Mouse (Mus musculus) kidney, embryonic 14.5 days (tissue): ENCODE data around the gene Nat9. TPM values are rescaled to one million over a fixed set of nuclear protein-coding genes. Genes with fewer than 3 reads are reported as not detected.
A peak's percentile ranks its signal among the peaks of the same experiment; 100 is the strongest.

Experiments used
- ATAC-seq: fragments of 200-750 bp; cut with Nextera tagmentation; 2 replicates; pipeline ENCODE4 v1.8.0; 2017; ENCODE audit warnings: moderate number of reproducible peaks, mild to moderate bottlenecking, moderate TSS enrichment, moderate library complexity; ENCODE audit not compliant: low FRiP score, low TSS enrichment
- H3K27ac ChIP-seq: fragments of 300-500 bp; sonication (generic); 2 replicates; pipeline ENCODE4 v1.5.1; 2014; ENCODE audit warnings: low read depth, mild to moderate bottlenecking, low read length, moderate library complexity, mixed read lengths
- H3K27me3 ChIP-seq: fragments of 300-500 bp; sonication (generic); 2 replicates; pipeline ENCODE4 v1.6.1; 2014; ENCODE audit warnings: mild to moderate bottlenecking, low read length; ENCODE audit not compliant: control insufficient read depth, insufficient read depth
- H3K36me3 ChIP-seq: fragments of 300-500 bp; sonication (generic); 2 replicates; pipeline ENCODE4 v1.6.1; 2014; ENCODE audit warnings: low read length, mixed read lengths; ENCODE audit not compliant: control insufficient read depth, insufficient read depth
- H3K4me1 ChIP-seq: fragments of 300-500 bp; sonication (generic); 2 replicates; pipeline ENCODE4 v1.6.1; 2014; ENCODE audit warnings: low read length, mixed read lengths; ENCODE audit not compliant: control insufficient read depth, insufficient read depth
- H3K4me2 ChIP-seq: fragments of 300-500 bp; sonication (generic); replicated peaks from 2 replicates; pipeline ENCODE4 v1.6.1; 2014; ENCODE audit warnings: low read depth, mild to moderate bottlenecking, low read length
- H3K4me3 ChIP-seq: fragments of 300-500 bp; sonication (generic); 2 replicates; pipeline ENCODE4 v1.5.1; 2014; ENCODE audit warnings: mild to moderate bottlenecking, low read length
- H3K9ac ChIP-seq: fragments of 300-500 bp; sonication (generic); 2 replicates; pipeline ENCODE4 v1.6.1; 2014; ENCODE audit warnings: low read depth, mild to moderate bottlenecking, low read length, moderate library complexity
- H3K9me3 ChIP-seq: fragments of 300-500 bp; sonication (generic); 2 replicates; pipeline ENCODE4 v1.6.1; 2016; ENCODE audit warnings: low read length; ENCODE audit not compliant: control insufficient read depth
- WGBS: fragments of 180-500 bp; shearing (Covaris S2); extraction: QIAGEN DNeasy Blood & Tissue Kit; methylation state at CpG from one replicate; pipeline ENCODE4 v1.1.7; 2014; 5-methylcytosine and 5-hydroxymethylcytosine counted together
- polyA plus RNA-seq: library from polyadenylated mRNA; unstranded; fragments of >200 nt; fragmentation: Nextera tagmentation; extraction: Ambion mirVana; gene quantifications from 2 replicates; pipeline ENCODE4 v1.2.1, GENCODE M21; 2014

Gene Nat9
- polyA plus RNA-seq, 1 experiment from 2014 or later, result 18.2 TPM

DNA sequence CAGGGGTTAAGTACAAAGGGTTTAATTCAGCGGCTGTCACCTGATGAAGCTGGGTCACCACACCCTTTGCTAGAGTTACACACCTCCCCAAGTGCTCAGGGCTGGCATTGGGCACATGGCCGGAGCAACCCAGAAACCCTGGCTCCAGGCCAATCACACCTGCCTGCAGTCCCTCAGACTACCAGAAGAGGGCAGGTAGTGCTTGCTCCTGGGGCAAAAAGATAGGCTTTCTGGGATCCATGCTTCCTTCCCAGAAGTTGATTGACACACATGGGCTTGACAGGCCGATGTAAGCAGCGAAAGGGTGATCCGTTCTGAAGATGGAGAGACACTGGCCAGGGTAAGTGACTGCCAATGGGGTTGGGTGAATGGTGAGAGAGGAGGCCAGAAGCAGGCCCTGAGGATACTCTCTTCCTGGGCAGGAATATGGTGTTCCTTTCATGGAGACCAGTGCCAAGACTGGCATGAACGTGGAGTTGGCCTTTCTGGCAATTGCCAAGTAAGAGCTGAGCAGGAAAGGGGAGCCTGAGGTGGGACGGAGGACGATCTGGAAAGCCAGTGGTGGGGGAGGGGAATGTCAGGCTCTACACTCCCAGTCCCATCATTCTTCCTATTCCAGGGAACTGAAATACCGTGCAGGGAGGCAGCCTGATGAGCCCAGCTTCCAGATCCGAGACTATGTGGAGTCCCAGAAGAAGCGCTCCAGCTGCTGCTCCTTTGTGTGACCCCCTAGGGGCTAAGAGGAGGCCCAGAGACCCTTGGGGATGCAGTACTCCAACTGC is 27.5 kb downstream of the Nat9 start:
- no peak for ATAC-seq
- Histone ChIP-seq H3K4me3 (no peak overlapping the region), H3K36me3 (no peaks in the 10 kb centered on the region), H3K4me1 (peaks cover 21% of the 10 kb centered on the region; the same call in 1 of the 2 replicates), H3K9ac (no peak overlapping the region), H3K9me3 (no peaks in the 10 kb centered on the region), H3K4me2 (no peak overlapping the region), H3K27me3 (peaks cover 3% of the 10 kb centered on the region; the same call in 1 of the 2 replicates), H3K27ac (no peak overlapping the region)
- WGBS, result 55% methylated on average over 11 of the region's 11 CpGs

DNA sequence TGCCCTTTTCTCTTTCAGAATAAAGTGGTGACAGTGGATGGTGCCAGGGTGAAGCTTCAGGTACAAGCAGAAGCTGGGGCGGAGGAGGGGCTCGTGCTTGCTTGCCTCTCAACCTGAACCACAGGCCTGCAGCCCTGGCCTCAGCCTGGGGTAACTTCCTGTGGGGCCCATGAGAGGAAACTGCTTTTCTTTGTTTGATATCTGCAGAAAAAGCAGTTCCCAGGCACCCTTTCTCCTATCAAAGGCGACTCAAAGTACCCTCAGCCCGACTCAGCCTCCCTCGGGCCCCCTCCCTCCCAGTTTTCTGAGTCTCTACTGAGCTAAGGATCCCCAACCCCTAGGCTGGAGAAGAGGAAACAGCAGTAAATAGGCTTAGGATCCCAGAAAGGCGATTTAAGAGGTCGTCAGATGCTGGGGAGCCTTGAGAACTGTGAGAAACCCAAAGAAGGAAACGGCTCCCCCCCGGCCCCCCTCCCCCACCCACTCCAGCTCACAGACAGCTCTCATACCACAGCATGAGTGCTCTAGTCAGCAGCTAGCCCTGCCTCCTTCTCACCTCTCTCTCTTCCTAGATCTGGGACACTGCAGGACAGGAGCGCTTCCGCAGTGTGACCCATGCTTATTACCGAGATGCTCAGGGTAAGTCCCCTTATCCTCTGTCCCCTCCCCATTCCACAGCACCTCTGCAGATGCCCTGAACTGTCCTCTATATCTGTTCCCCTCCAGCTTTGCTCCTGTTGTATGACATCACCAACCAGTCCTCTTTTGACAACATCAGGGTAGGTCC is 29.5 kb downstream of the Nat9 start:
- Histone ChIP-seq H3K27me3 (peaks cover 9% of the 10 kb centered on the region), H3K4me1 (peaks cover 15% of the 10 kb centered on the region; the same call in 1 of the 2 replicates), H3K9me3 (no peaks in the 10 kb centered on the region), H3K36me3 (no peaks in the 10 kb centered on the region), H3K27ac (no peak overlapping the region), H3K4me3 (no peak overlapping the region), H3K4me2 (no peak overlapping the region), H3K9ac (no peak overlapping the region)
- WGBS, result 21% methylated on average over 12 of the region's 12 CpGs
- no peak for ATAC-seq

DNA sequence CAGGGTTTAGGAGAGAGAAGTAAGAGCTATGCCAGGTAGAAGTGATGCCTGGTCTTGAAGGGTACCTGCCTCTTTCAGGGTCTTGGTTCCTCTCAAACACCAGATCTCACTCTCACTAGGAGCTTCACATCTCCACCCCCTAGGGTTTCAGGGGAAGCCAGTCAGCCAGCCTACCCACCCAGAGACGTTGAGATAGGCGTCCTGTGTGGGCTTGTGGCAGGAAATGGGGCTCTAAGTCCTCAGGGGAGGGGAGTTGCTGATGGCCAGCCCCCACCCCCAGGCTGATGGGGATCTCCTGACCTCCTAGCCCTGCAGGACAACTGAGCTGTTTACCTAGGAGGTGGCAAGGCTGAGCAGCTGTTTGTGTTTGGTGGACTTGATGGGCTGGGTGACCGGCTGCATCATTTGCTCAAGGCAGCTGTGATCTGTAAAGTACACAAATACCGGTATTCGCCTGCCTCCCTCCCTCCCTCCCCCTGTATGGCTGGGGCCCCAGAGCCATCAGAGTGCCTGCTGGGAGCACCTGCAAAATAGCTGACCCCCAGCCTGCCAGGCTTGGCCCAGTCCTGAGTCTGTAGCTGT is 32.5 kb downstream of the Nat9 start:
- ATAC-seq, result no peak
- Histone ChIP-seq H3K9me3 (no peaks in the 10 kb centered on the region), H3K9ac (no peak overlapping the region; the same call in 1 of the 2 replicates), H3K36me3 (no peaks in the 10 kb centered on the region), H3K4me1 (peaks cover 9% of the 10 kb centered on the region; the same call in 1 of the 2 replicates), H3K27me3 (peaks cover 9% of the 10 kb centered on the region), H3K27ac (no peak overlapping the region), H3K4me3 (no peak overlapping the region), H3K4me2 (no peak overlapping the region)
- 0% methylated on average over 5 of the region's 5 CpGs for WGBS

DNA sequence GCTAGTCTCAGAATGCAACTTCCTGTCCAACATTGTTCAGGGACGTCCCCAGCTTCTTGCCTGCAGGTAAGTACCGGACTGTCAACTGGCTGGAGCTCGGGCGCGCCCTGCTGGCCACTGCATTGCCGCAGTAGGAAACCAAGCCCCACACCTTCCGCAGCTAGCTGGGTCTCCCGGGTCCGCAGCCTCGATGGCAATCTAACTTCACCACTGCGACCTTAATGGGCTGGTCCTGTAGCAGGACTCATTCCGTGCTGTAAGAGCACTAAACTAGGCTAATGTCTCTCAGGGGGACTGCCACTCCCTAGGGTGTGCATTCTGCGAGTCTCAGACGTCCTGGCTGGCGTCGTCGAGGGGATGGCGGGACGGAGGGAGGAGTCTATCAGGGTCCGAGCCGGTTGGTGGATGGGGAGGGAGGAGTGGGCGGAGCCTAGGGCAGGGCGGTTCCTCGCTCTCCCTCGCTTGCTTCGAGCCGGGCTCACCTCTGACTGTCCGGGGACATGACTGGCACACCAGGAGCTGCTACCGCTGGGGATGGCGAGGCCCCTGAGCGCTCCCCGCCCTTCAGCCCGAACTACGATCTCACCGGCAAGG is 33.9 kb downstream of the Nat9 start:
- Histone ChIP-seq H3K4me2 (peak overlapping the region; percentile 43), H3K36me3 (no peaks in the 10 kb centered on the region), H3K9ac (no peak overlapping the region), H3K27me3 (peaks cover 9% of the 10 kb centered on the region), H3K27ac (no peak overlapping the region), H3K9me3 (peaks cover 2% of the 10 kb centered on the region; the same call in 1 of the 2 replicates), H3K4me3 (peak overlapping the region; percentile 28), H3K4me1 (peaks cover 9% of the 10 kb centered on the region; the same call in 1 of the 2 replicates)
- peak; percentile 72 for ATAC-seq
- 1% methylated on average over 35 of the region's 35 CpGs for WGBS

DNA sequence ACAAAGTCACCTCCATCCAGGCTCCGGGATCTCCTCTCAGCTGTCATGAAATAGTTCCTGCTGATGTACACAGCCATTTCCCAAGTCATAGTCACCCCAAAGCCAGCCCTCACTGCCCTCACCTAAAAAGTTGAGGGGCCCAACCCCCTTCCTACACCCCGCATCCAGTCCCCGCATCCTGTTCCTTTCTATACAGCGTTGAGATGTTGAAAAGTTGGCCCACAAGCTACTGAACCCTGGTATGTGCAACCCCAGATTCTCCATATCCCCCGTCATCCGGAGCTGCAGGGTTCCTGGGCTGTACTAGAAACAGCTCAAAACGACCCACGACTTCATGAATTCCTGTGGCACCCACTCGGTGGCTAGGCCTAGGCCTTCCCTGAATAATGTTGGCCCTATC is 34.6 kb downstream of the Nat9 start:
- Histone ChIP-seq H3K9ac (no peak overlapping the region), H3K36me3 (no peaks in the 10 kb centered on the region), H3K4me3 (no peak overlapping the region), H3K9me3 (peaks cover 2% of the 10 kb centered on the region; the same call in 1 of the 2 replicates), H3K27me3 (peaks cover 9% of the 10 kb centered on the region), H3K27ac (no peak overlapping the region), H3K4me2 (no peak overlapping the region), H3K4me1 (peaks cover 3% of the 10 kb centered on the region; the same call in 1 of the 2 replicates)
- WGBS, result 75% methylated on average over 9 of the region's 9 CpGs
- no peak for ATAC-seq

DNA sequence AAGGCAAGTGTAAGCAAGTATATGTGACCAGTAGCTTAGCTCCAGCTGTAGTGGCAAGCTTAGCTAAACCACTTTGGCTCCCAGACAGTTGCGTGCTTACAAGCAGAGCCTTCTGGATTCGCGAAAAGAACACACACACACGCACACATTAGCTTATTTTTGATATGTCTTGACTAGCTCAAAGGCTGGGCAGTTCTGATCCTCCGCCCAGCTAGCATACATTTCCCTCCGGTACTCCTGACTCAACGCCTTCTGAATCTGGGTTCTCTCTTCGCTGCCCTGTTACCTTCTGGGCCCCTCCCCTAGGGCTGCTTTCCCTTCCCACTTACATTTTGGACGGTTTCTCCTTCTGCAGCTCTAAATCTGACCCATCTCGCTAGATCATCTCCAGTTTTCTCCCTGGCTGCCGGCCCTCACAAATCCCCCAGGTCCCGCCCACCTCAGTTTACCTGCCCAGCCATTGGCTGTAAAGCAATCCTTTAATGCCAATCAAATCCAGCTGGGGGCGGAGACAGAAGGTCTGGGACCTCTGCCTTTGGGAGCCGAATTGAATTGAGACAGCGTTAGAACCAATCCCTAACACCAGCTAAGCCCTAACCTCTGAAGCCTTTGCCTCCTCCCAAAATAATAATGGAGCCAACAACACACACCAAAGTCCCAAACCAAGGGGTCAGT is 35.8 kb downstream of the Nat9 start:
- Histone ChIP-seq H3K9ac (0 out of 2 replicates have a peak overlapping the region, but pooled peaks have one; percentile 14), H3K9me3 (peaks cover 2% of the 10 kb centered on the region; the same call in 1 of the 2 replicates), H3K27ac (no peak overlapping the region), H3K4me3 (peak overlapping the region; percentile 26), H3K27me3 (peaks cover 12% of the 10 kb centered on the region), H3K4me2 (peak overlapping the region; percentile 36), H3K4me1 (no peaks in the 10 kb centered on the region; the same call in 1 of the 2 replicates), H3K36me3 (no peaks in the 10 kb centered on the region)
- 8% methylated on average over 15 of the region's 15 CpGs for WGBS
- ATAC-seq, result peak; percentile 59

DNA sequence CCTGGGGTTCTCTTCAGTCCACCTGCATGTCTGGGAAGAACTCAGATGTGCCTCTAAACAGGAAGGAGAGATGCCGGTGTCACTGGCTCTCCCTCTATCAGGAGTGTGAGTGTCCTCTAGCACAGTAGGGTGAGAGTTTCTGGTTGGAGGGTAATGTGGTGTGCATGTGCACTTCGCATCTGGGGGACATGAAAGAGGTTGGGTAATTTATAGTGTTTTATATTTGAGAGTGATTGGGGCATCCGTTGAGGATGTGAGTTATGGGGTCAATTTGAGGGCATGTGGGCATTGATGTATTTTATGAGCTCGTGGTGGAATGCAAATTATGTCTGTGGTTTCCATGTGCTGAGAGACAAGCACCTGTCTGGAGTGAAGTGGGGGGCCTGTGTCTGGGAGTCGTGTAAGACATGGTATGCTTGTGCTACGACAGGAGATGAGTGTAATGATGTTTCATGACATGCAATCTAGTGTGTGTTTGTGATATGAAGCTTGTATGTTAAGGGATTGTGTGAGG is 36.9 kb downstream of the Nat9 start:
- H3K9ac ChIP-seq, result no peak overlapping the region
- no peaks in the 10 kb centered on the region; the same call in 1 of the 2 replicates for H3K4me1 ChIP-seq
- no peak overlapping the region for H3K4me3 ChIP-seq
- H3K9me3 ChIP-seq, result peaks cover 2% of the 10 kb centered on the region; the same call in 1 of the 2 replicates
- no peak overlapping the region for H3K27ac ChIP-seq
- 59% methylated on average over 6 of the region's 6 CpGs for WGBS
- no peaks in the 10 kb centered on the region for H3K36me3 ChIP-seq
- peaks cover 12% of the 10 kb centered on the region for H3K27me3 ChIP-seq
- H3K4me2 ChIP-seq, result no peak overlapping the region
- no peak for ATAC-seq

DNA sequence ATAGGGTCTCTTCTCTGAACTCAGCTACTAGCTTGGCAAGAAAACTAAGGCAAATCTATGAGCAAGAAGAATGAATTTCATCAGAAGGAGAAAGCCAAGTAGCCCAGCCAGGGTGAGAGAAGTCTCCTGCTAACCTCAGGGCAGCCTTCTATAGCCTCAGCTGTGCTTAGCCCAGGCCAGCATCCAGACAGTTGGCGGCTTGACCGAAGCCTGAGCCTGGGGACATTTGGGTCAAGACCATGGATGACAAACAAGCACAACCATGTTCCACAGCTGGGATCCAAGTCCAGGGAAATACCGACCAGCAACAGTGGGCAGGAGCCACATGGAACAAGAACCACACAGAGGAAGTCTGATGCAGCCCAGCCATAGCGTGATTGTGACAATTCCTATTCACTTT is 39.8 kb downstream of the Nat9 start:
- H3K4me2 ChIP-seq, result no peak overlapping the region
- H3K9me3 ChIP-seq, result peaks cover 2% of the 10 kb centered on the region; the same call in 1 of the 2 replicates
- 0 out of 2 replicates have a peak, but pooled peaks cover 3% of the 10 kb centered on the region for H3K27me3 ChIP-seq
- ATAC-seq, result no peak
- no peak overlapping the region for H3K27ac ChIP-seq
- no peaks in the 10 kb centered on the region for H3K4me1 ChIP-seq
- 87% methylated on average over 4 of the region's 4 CpGs for WGBS
- no peak overlapping the region for H3K9ac ChIP-seq
- no peak overlapping the region for H3K4me3 ChIP-seq
- H3K36me3 ChIP-seq, result no peaks in the 10 kb centered on the region
